Mouse (Mus musculus): ENCODE results near the gene Ildr1.

DNA sequence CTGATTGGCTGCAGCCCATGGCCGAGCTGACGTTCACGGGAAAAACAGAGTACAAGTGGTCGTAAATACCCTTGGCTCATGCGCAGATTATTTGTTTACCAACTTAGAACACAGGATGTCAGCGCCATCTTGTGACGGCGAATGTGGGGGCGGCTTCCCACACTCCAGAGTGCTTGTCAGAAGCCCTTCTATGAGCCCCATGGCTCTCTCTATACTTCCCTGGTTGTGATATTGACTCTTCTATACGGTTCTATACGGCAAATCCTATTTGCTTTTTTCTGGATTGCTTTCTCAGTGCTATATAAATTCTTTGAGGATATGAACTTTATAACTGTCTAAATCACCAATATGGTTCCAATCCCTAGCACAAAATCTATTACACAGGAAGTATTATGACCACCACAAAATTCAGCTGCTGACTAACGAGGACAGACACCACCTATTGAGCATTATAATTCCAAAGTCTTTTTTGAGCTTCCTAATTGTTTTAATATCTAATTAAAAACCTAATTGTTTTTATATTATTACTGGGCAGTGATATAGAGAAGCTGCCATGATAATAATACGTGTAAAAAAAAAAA lies 76.5 kb downstream of the Ildr1 start:
- TF ChIP-seq POLR2A (IDR thresholded peaks at IDR 0.05; ENCODE audit: control insufficient read depth, extremely low read depth, insufficient read depth, low read length, poor library complexity) (no peak), CTCF (IDR thresholded peaks at IDR 0.05; ENCODE audit: borderline replicate concordance, control insufficient read depth, extremely low read depth, insufficient read depth, low read length, poor library complexity) (no peak)

Data from thymus, adult 2 months (tissue).